Mouse (Mus musculus): Measurements from ENCODE around the gene Gm20388.

- no peak for TF ChIP-seq CTCF (IDR thresholded peaks at IDR 0.05; ENCODE audit: insufficient read depth, low read depth, low read length)
- no peak for TF ChIP-seq POLR2A (IDR thresholded peaks at IDR 0.05; ENCODE audit: insufficient read depth, low read depth, low read length)
Observed at GRCm38 (mm10) chr8:122697586-122697985, 2786.9 kb downstream of the Gm20388 start.

All from olfactory bulb, adult 2 months (tissue).